Mouse (Mus musculus): Measurements from ENCODE around the gene Pacs2.

GRCm38 (mm10) chr12:113013604-113014558 lies at the start of gene Pacs2:
- no peak for TF ChIP-seq CTCF (IDR thresholded peaks at IDR 0.05; ENCODE audit: extremely low read depth, insufficient read depth, low read length)
- peak; percentile 81 for TF ChIP-seq POLR2A (IDR thresholded peaks at IDR 0.05; ENCODE audit: extremely low read depth, insufficient read depth, low read length)
